Mouse (Mus musculus) heart, embryonic 14.5 days (tissue): ENCODE measurements around the gene Tnrc18. TPM values are rescaled to one million over a fixed set of nuclear protein-coding genes. Genes with fewer than 3 reads are reported as not detected.

Source experiments
- ATAC-seq: fragments of 200-750 bp; cut with Nextera tagmentation; 2 replicates; pipeline ENCODE4 v1.8.0; 2017; ENCODE audit warnings: low read depth, moderate TSS enrichment; ENCODE audit not compliant: insufficient number of reproducible peaks, insufficient read depth, low FRiP score
- H3K27ac ChIP-seq, 2 experiments: fragments of 200-500 bp in 1 of 2; fragments of 300-500 bp in 1 of 2; sonication (generic) in 1 of 2; replicated peaks in 1 of 2; 2 replicates each; pipeline ENCODE4 v1.5.1; 2012 to 2014; ENCODE audit warnings: low read depth in 2 of 2, low read length in 2 of 2, control low read depth in 1 of 2, mild to moderate bottlenecking in 1 of 2, mixed read lengths in 1 of 2; ENCODE audit not compliant: control insufficient read depth in 1 of 2, insufficient read depth in 1 of 2
- H3K27me3 ChIP-seq: fragments of 300-500 bp; sonication (generic); 2 replicates; pipeline ENCODE4 v1.6.1; 2014; ENCODE audit warnings: mild to moderate bottlenecking, low read length, control low read depth; ENCODE audit not compliant: control insufficient read depth, insufficient read depth
- H3K36me3 ChIP-seq: fragments of 300-500 bp; sonication (generic); 2 replicates; pipeline ENCODE4 v1.6.1; 2014; ENCODE audit warnings: mild to moderate bottlenecking, control low read depth, low read length, mixed read lengths; ENCODE audit not compliant: control insufficient read depth, insufficient read depth
- H3K4me1 ChIP-seq, 2 experiments: fragments of 200-500 bp in 1 of 2; fragments of 300-500 bp in 1 of 2; sonication (generic) in 1 of 2; 2 replicates each; pipeline ENCODE4 v1.6.1; 2012 to 2014; ENCODE audit warnings: low read length in 2 of 2, control low read depth in 1 of 2, mixed read lengths in 1 of 2; ENCODE audit not compliant: control insufficient read depth in 2 of 2, insufficient read depth in 2 of 2
- H3K4me2 ChIP-seq: fragments of 300-500 bp; sonication (generic); 2 replicates; pipeline ENCODE4 v1.6.1; 2014; ENCODE audit warnings: mild to moderate bottlenecking, low read length
- H3K4me3 ChIP-seq, 2 experiments: fragments of 200-500 bp in 1 of 2; fragments of 300-500 bp in 1 of 2; sonication (generic) in 1 of 2; 2 replicates each; pipeline ENCODE4 v1.5.1; 2012 to 2014; ENCODE audit warnings: low read length in 2 of 2, mild to moderate bottlenecking in 2 of 2, control low read depth in 1 of 2, low read depth in 1 of 2, moderate library complexity in 1 of 2; ENCODE audit not compliant: control insufficient read depth in 1 of 2, insufficient read depth in 1 of 2
- H3K9ac ChIP-seq: fragments of 300-500 bp; sonication (generic); 2 replicates; pipeline ENCODE4 v1.6.1; 2014; ENCODE audit warnings: mild to moderate bottlenecking, low read length
- H3K9me3 ChIP-seq: fragments of 300-500 bp; sonication (generic); 2 replicates; pipeline ENCODE4 v1.6.1; 2016; ENCODE audit warnings: low read length, control low read depth; ENCODE audit not compliant: control insufficient read depth
- WGBS: fragments of 180-500 bp; shearing (Covaris S2); extraction: QIAGEN DNeasy Blood & Tissue Kit; methylation state at CpG from one replicate; pipeline ENCODE4 v1.1.7; 2014; 5-methylcytosine and 5-hydroxymethylcytosine counted together
- polyA plus RNA-seq: library from polyadenylated mRNA; unstranded; fragments of >200 nt; fragmentation: Nextera tagmentation; extraction: Ambion mirVana; gene quantifications from 2 replicates; pipeline ENCODE4 v1.2.1, GENCODE M21; 2014

Tnrc18 gene
- polyA plus RNA-seq, 1 experiment from 2014 or later: 31.0 TPM

GRCm38 (mm10) chr5:142759786-142760185 is 57.7 kb downstream of the Tnrc18 start:
- H3K36me3 ChIP-seq: peaks cover 99% of the 10 kb centered on the region
- H3K27ac ChIP-seq: no peak overlapping the region
- WGBS: 83% methylated on average over 8 of the region's 8 CpGs
- H3K9ac ChIP-seq: no peak overlapping the region
- H3K4me3 ChIP-seq: no peak overlapping the region
- no peaks in the 10 kb centered on the region for H3K4me1 ChIP-seq
- no peak for ATAC-seq
- H3K9me3 ChIP-seq: no peaks in the 10 kb centered on the region
- no peak overlapping the region for H3K4me2 ChIP-seq
- H3K27me3 ChIP-seq: no peaks in the 10 kb centered on the region

DNA sequence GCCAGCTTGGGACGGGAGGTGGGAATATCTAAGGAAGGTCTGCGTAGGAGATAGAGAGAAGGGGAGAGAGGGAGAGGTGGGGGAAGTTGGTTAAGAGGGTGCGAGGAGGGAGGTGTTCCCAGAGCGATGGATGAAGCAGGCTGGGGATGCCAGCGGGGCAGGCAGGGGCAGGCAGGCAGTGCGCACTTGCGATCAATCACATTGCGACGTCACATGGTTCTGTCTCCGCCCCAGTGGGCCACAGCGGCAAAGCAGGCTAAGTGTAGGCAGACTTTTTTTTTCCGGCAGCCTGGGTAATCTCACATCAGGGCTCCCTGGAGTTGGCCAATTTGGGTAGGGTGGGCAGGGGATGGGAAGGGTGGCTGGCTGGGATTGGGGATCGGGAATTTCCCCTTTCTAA is 65.2 kb downstream of the Tnrc18 start:
- ATAC-seq: no peak

GRCm38 (mm10) chr5:142750173-142750572 is 67.3 kb downstream of the Tnrc18 start:
- ATAC-seq: no peak
- H3K4me1 ChIP-seq: peaks cover 0 to 8% of the 10 kb centered on the region in 2 experiments; a peak in 2 of 4 replicates
- no peak overlapping the region for H3K4me3 ChIP-seq
- 73% methylated on average over 11 of the region's 11 CpGs for WGBS
- no peaks in the 10 kb centered on the region for H3K27me3 ChIP-seq
- no peak overlapping the region for H3K9ac ChIP-seq
- H3K36me3 ChIP-seq: peaks cover 84% of the 10 kb centered on the region
- no peak overlapping the region for H3K4me2 ChIP-seq
- H3K27ac ChIP-seq: no peak overlapping the region
- H3K9me3 ChIP-seq: no peaks in the 10 kb centered on the region

More for the DNA sequence above, 65.2 kb downstream of the Tnrc18 start:
- Histone ChIP-seq H3K9me3 (no peaks in the 10 kb centered on the region), H3K4me2 (no peak overlapping the region), H3K4me3 (no peak overlapping the region), H3K27ac (no peak overlapping the region), H3K36me3 (peaks cover 91% of the 10 kb centered on the region), H3K4me1 (no peaks in the 10 kb centered on the region), H3K9ac (no peak overlapping the region), H3K27me3 (no peaks in the 10 kb centered on the region)
- 68% methylated on average over 13 of the region's 13 CpGs for WGBS

DNA sequence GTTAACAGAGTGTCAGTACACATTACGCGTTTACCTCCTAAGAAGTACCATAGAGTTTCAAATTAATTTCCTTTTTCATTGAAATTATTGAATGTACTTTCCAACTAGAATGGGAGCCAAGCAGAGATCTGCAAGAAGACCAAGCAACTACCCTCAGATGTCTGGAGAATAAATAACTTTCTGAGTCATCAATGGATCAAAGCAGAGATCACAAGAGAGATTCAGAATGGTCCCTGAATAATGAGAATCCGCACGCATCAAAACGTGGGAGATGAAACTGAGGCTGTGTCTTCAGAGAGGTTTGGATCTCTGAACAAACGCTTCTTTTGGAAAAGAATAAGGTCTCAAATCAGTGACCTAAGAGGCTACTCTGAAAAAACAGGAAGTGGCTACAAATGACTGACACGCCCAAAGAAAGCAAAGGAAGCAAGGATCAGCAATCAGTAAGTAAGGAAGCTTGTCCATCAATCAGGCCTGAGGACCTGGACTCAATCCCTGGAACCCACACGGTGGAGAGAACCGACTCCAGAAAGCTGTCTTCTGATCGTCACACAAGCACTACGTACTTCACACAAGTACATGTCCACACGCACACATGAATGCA is 70.3 kb downstream of the Tnrc18 start:
- no peak for ATAC-seq
- Histone ChIP-seq H3K9ac (no peak overlapping the region), H3K4me2 (no peak overlapping the region), H3K4me1 (peaks cover 0 to 8% of the 10 kb centered on the region in 2 experiments; a peak in 2 of 4 replicates), H3K27me3 (no peaks in the 10 kb centered on the region), H3K27ac (no peak overlapping the region), H3K36me3 (peaks cover 88% of the 10 kb centered on the region), H3K9me3 (no peaks in the 10 kb centered on the region), H3K4me3 (no peak overlapping the region)
- WGBS: 67% methylated on average over 12 of the region's 12 CpGs

- Histone ChIP-seq H3K4me1 (no peaks in the 10 kb centered on the region), H3K36me3 (peaks cover 98% of the 10 kb centered on the region)
- 90% methylated on average over 8 of the region's 8 CpGs for WGBS
These were observed 77.5 kb downstream of the Tnrc18 start for GRCm38 (mm10) chr5:142739941-142740340.

GRCm38 (mm10) chr5:142731916-142732315 is 85.5 kb downstream of the Tnrc18 start:
- Histone ChIP-seq H3K27ac (no peak overlapping the region), H3K4me1 (no peaks in the 10 kb centered on the region), H3K4me3 (no peak overlapping the region), H3K36me3 (peaks cover 100% of the 10 kb centered on the region), H3K4me2 (no peak overlapping the region), H3K27me3 (no peaks in the 10 kb centered on the region), H3K9ac (no peak overlapping the region), H3K9me3 (no peaks in the 10 kb centered on the region)
- 93% methylated on average over 11 of the region's 11 CpGs for WGBS
- ATAC-seq: no peak

More at GRCm38 (mm10) chr5:142739941-142740340, 77.5 kb downstream of the Tnrc18 start:
- Histone ChIP-seq H3K27me3 (no peaks in the 10 kb centered on the region), H3K9me3 (no peaks in the 10 kb centered on the region), H3K27ac (no peak overlapping the region), H3K4me3 (no peak overlapping the region), H3K4me2 (no peak overlapping the region), H3K9ac (no peak overlapping the region)
- no peak for ATAC-seq

DNA sequence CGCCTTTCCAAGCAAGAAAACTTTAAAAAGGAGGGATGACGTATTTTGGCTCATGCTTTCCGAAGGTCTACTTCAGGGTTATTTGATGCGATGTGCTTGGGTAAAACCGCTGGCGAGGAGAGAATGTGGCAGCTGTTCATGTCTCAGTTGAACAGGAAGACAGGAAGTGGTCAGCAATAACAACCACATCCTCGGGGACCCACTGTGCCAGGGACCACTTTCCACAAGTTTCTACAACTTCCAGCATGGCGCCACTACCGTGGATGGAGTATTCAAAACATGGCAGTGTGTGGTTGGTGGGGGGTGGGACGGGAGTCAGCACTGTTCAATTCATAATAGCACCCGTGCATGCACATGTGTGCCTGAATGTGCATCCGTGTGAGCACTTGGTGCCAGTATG is 87.2 kb downstream of the Tnrc18 start:
- no peak overlapping the region for H3K4me3 ChIP-seq
- H3K4me1 ChIP-seq: no peaks in the 10 kb centered on the region
- no peak overlapping the region for H3K27ac ChIP-seq
- no peak for ATAC-seq
- H3K36me3 ChIP-seq: peaks cover 100% of the 10 kb centered on the region
- no peak overlapping the region for H3K9ac ChIP-seq
- H3K4me2 ChIP-seq: no peak overlapping the region
- H3K9me3 ChIP-seq: no peaks in the 10 kb centered on the region
- no peaks in the 10 kb centered on the region for H3K27me3 ChIP-seq
- 87% methylated on average over 12 of the region's 12 CpGs for WGBS

DNA sequence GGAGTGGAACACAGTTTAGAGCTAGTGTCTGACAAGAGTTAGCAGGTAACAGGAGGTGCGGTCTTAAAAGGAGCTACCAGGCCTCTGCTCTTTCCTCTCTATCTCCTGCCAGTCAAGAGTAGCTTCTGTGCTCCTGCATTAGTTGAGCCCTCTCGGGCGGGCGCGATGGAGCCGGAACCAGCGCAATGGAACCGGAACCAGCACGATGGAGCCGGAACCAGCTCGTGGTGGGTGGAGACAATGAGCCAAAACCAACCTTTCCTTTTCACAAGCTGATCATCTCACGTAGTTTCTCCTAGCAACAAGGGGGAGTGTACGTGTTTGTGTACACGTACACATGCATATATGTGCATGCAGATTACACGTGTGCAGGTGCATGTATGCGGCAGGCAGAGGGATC is 89.2 kb downstream of the Tnrc18 start:
- Histone ChIP-seq H3K36me3 (peaks cover 84% of the 10 kb centered on the region), H3K4me2 (no peak overlapping the region), H3K9ac (no peak overlapping the region), H3K4me1 (peaks cover 3 to 4% of the 10 kb centered on the region in 2 experiments; a peak in 2 of 4 replicates), H3K9me3 (no peaks in the 10 kb centered on the region), H3K27me3 (no peaks in the 10 kb centered on the region), H3K4me3 (no peak overlapping the region), H3K27ac (no peak overlapping the region)
- ATAC-seq: no peak
- WGBS: 94% methylated on average over 16 of the region's 16 CpGs
